Mouse (Mus musculus) kidney, embryonic 16.5 days (tissue): ENCODE measurements around the gene Fam173a. TPM values are rescaled to one million over a fixed set of nuclear protein-coding genes. Genes with fewer than 3 reads are reported as not detected.
A peak's percentile ranks its signal among the peaks of the same experiment; 100 is the strongest.
"Not testable (repeated sequence)": the region's sequence is repeated elsewhere in the genome, so short reads cannot be mapped to it uniquely, and the experiment has no call there.

ENCODE experiments used
- ATAC-seq: fragments of 200-750 bp; cut with Nextera tagmentation; 2 replicates; pipeline ENCODE4 v1.8.0; 2017; ENCODE audit warnings: moderate TSS enrichment; ENCODE audit not compliant: low FRiP score, low TSS enrichment
- H3K27ac ChIP-seq: fragments of 300-500 bp; sonication (generic); 2 replicates; pipeline ENCODE4 v1.5.1; 2014; ENCODE audit warnings: low read length
- H3K27me3 ChIP-seq: fragments of 300-500 bp; sonication (generic); 2 replicates; pipeline ENCODE4 v1.6.1; 2014; ENCODE audit warnings: low read length, control low read depth, mixed read lengths; ENCODE audit not compliant: insufficient read depth
- H3K36me3 ChIP-seq: fragments of 300-500 bp; sonication (generic); 2 replicates; pipeline ENCODE4 v1.6.1; 2014; ENCODE audit warnings: low read length, control low read depth, mixed read lengths; ENCODE audit not compliant: insufficient read depth
- H3K4me1 ChIP-seq: fragments of 300-500 bp; sonication (generic); 2 replicates; pipeline ENCODE4 v1.6.1; 2014; ENCODE audit warnings: low read length, control low read depth, mixed read lengths; ENCODE audit not compliant: insufficient read depth
- H3K4me2 ChIP-seq: fragments of 300-500 bp; sonication (generic); replicated peaks from 2 replicates; pipeline ENCODE4 v1.6.1; 2014; ENCODE audit warnings: low read depth, low read length
- H3K4me3 ChIP-seq: fragments of 300-500 bp; sonication (generic); 2 replicates; pipeline ENCODE4 v1.5.1; 2014; ENCODE audit warnings: mild to moderate bottlenecking, low read length
- H3K9ac ChIP-seq: fragments of 300-500 bp; sonication (generic); replicated peaks from 2 replicates; pipeline ENCODE4 v1.6.1; 2014; ENCODE audit warnings: low read length
- H3K9me3 ChIP-seq: fragments of 300-500 bp; sonication (generic); 2 replicates; pipeline ENCODE4 v1.6.1; 2016; ENCODE audit warnings: low read length, control low read depth
- WGBS: fragments of 180-500 bp; shearing (Covaris S2); extraction: QIAGEN DNeasy Blood & Tissue Kit; methylation state at CpG from one replicate; pipeline ENCODE4 v1.1.7; 2014; 5-methylcytosine and 5-hydroxymethylcytosine counted together
- polyA plus RNA-seq: library from polyadenylated mRNA; unstranded; fragments of >200 nt; fragmentation: Nextera tagmentation; extraction: Ambion mirVana; gene quantifications from 2 replicates; pipeline ENCODE4 v1.2.1, GENCODE M21; 2015

The Fam173a gene
- polyA plus RNA-seq, 1 experiment from 2014 or later = 109 TPM

GRCm38 (mm10) chr17:25818851-25819780, 26.4 kb upstream of the Fam173a start:
- Histone ChIP-seq H3K4me1 (peaks cover 9% of the 10 kb centered on the region; the same call in 1 of the 2 replicates), H3K27me3 (peaks cover 46% of the 10 kb centered on the region), H3K9ac (0 out of 2 replicates have a peak overlapping the region, but pooled peaks have one; percentile 22), H3K4me3 (peak overlapping the region; percentile 28), H3K36me3 (no peaks in the 10 kb centered on the region), H3K27ac (no peak overlapping the region), H3K4me2 (peak overlapping the region; percentile 47), H3K9me3 (no peaks in the 10 kb centered on the region)
- ATAC-seq = peak; percentile 17; the same call in 1 of the 2 replicates
- WGBS = 4% methylated on average over 46 of the region's 46 CpGs

GRCm38 (mm10) chr17:25817662-25818061, 25.0 kb upstream of the Fam173a start:
- peaks cover 49% of the 10 kb centered on the region for H3K27me3 ChIP-seq
- 0 out of 2 replicates have a peak, but pooled peaks cover 5% of the 10 kb centered on the region for H3K4me1 ChIP-seq
- WGBS = 87% methylated on average over 11 of the region's 11 CpGs
- no peaks in the 10 kb centered on the region for H3K36me3 ChIP-seq
- H3K9ac ChIP-seq = no peak overlapping the region
- H3K4me3 ChIP-seq = no peak overlapping the region
- no peak for ATAC-seq
- H3K9me3 ChIP-seq = no peaks in the 10 kb centered on the region
- H3K4me2 ChIP-seq = no peak overlapping the region
- H3K27ac ChIP-seq = no peak overlapping the region

GRCm38 (mm10) chr17:25813471-25813870, 20.8 kb upstream of the Fam173a start:
- H3K4me3 ChIP-seq = no peak overlapping the region
- no peak overlapping the region for H3K9ac ChIP-seq
- H3K4me2 ChIP-seq = no peak overlapping the region
- ATAC-seq = peak; percentile 49
- H3K4me1 ChIP-seq = peaks cover 10% of the 10 kb centered on the region; the same call in 1 of the 2 replicates
- H3K27ac ChIP-seq = no peak overlapping the region
- H3K27me3 ChIP-seq = peaks cover 55% of the 10 kb centered on the region
- under 1% methylated on average over 19 of the region's 20 CpGs for WGBS
- H3K36me3 ChIP-seq = no peaks in the 10 kb centered on the region
- no peaks in the 10 kb centered on the region for H3K9me3 ChIP-seq

- Histone ChIP-seq H3K9me3 (no peaks in the 10 kb centered on the region), H3K27me3 (peaks cover 51% of the 10 kb centered on the region), H3K27ac (no peak overlapping the region), H3K4me2 (no peak overlapping the region), H3K9ac (no peak overlapping the region), H3K36me3 (no peaks in the 10 kb centered on the region), H3K4me1 (peaks cover 10% of the 10 kb centered on the region; the same call in 1 of the 2 replicates), H3K4me3 (no peak overlapping the region)
- 77% methylated on average over 4 of the region's 4 CpGs for WGBS
- no peak for ATAC-seq
These were observed 18.2 kb upstream of the Fam173a start for GRCm38 (mm10) chr17:25810890-25811289.

GRCm38 (mm10) chr17:25809606-25810340, 17.1 kb upstream of the Fam173a start:
- H3K27ac ChIP-seq = no peak overlapping the region
- peak; percentile 46 for ATAC-seq
- 7% methylated on average over 23 of the region's 25 CpGs for WGBS
- H3K36me3 ChIP-seq = no peaks in the 10 kb centered on the region
- peak overlapping the region; percentile 97 for H3K4me2 ChIP-seq
- peaks cover 47% of the 10 kb centered on the region for H3K27me3 ChIP-seq
- H3K4me3 ChIP-seq = peak overlapping the region; percentile 63
- peaks cover 10% of the 10 kb centered on the region; the same call in 1 of the 2 replicates for H3K4me1 ChIP-seq
- no peaks in the 10 kb centered on the region for H3K9me3 ChIP-seq
- peak overlapping the region; percentile 62 for H3K9ac ChIP-seq

DNA sequence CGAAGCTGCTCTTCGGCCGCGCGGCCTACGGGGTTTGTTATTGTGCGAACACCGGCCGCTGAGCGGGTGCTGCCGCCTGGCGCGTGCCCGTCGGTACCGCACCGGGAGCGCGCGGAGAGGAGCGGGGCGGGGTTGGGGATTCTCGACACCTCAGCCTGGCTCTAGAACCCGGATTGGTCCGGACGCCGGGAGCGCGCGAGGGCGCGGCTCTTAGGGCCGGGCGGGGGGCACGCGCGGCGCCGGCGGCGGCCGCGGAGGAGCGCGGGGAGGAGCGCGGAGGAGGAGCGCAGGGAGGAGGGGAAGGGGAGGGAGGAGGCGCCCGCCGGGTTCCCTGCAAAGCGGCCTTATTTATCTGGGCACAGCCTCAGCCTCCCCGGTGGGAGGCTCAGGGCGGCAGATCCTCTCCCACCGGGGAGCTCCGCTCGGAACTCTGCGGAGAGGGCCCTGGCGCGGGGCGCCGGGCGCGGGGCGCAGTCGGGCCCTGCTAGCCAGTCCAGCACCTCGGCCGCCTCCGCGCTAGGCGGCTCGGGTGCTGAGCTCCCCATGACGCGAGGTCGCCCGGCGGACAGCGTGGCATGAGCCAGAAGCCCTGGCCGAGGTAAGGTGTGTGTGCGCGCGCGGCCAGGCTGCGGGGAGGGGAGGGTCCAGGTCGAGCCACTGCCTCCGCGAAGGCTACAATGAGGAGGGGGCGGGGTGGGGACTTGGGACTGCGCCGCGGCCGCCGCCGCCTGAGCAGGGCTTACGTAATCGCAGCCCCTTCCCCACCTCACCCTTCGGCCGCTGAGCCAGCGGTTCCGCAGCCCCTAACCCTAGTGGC, 16.3 kb upstream of the Fam173a start, which contains the start of gene Fbxl16:
Gene Fbxl16 (plus strand): TSS at position 297 of the 817 bp plus-strand sequence.
- ATAC-seq = peak; percentile 72
- H3K9ac ChIP-seq = peak within 1 kb of the TSS; percentile 62
- no peaks in the 10 kb centered on the region for H3K9me3 ChIP-seq
- H3K27ac ChIP-seq = no peak within 1 kb of the TSS
- H3K4me1 ChIP-seq = peaks cover 10% of the 10 kb centered on the region; the same call in 1 of the 2 replicates
- H3K27me3 ChIP-seq = peaks cover 43% of the 10 kb centered on the region
- H3K4me2 ChIP-seq = peak within 1 kb of the TSS; percentile 97
- under 1% methylated on average over 80 of the region's 100 CpGs for WGBS
- H3K36me3 ChIP-seq = no peaks in the 10 kb centered on the region
- H3K4me3 ChIP-seq = peak within 1 kb of the TSS; percentile 63

DNA sequence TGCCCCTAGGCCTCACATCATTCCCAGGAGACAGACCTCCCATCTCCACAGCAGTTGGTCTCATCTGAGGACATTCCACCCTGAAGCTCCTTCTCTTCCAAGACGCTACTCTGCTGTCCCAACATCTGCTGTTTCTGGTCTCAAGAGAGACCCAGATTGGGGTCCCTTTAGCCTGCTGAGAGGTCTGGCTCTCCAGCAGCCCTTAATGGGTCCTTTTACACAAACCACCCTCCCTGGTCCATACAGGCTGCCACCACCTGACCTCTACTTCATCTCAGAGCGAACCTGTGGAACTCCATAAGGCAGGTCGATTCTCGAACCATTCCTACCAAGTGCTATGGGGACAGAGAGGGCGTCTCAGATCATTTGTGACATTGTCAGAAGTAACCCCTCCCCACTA, 15.3 kb upstream of the Fam173a start:
- H3K27ac ChIP-seq = no peak overlapping the region
- no peak overlapping the region for H3K9ac ChIP-seq
- 0 out of 2 replicates have a peak overlapping the region, but pooled peaks have one; percentile 97 for H3K4me2 ChIP-seq
- no peaks in the 10 kb centered on the region for H3K36me3 ChIP-seq
- ATAC-seq = no peak
- peak overlapping the region; percentile 63; the same call in 1 of the 2 replicates for H3K4me3 ChIP-seq
- H3K9me3 ChIP-seq = no peaks in the 10 kb centered on the region
- peaks cover 49% of the 10 kb centered on the region for H3K27me3 ChIP-seq
- H3K4me1 ChIP-seq = peaks cover 10% of the 10 kb centered on the region; the same call in 1 of the 2 replicates
- 29% methylated on average over 5 of the region's 5 CpGs for WGBS

DNA sequence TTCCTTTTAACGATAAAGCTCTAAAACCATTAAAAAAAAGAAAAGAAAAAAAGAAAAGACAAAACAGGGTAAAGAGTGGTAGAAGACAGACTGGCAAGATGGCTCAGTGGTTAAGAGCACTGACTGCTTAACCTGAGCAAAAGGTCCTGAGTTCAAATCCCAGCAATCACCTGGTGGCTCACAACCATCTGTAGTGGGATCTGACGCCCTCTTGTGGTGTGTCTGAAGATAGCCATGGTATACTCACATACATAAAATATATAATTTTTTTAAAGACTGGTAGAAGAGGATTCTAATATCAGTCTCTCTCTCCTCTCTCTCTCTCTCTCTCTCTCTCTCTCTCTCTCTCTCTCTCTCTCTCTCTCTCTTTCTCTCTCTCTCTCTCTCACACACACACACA, 14.8 kb upstream of the Fam173a start:
- Histone ChIP-seq H3K27me3 (peaks cover 47% of the 10 kb centered on the region), H3K4me1 (peaks cover 10% of the 10 kb centered on the region; the same call in 1 of the 2 replicates)
- H3K9me3 ChIP-seq, H3K4me2 ChIP-seq, H3K4me3 ChIP-seq, H3K27ac ChIP-seq, H3K36me3 ChIP-seq, ATAC-seq, H3K9ac ChIP-seq: not testable (repeated sequence)
- 50% methylated on average over 2 of the region's 2 CpGs for WGBS

DNA sequence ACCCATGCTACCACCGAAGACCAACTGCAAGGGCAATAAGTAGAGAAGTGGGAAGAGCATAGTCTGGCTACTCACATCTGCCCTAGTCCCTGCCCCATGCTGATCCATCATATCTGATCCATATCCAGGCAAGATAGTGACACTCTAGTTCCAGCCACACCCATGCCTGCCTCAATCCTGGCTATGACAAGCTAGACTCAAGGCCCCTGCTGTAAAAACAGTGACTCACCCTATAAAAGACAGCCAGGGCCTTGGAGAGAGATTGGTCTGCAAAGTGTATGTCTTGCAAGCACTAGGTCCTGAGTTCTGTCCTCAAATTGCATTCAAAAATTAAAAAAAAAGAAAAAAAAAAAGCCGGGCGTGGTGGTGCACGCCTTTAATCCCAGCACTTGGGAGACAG, 13.8 kb upstream of the Fam173a start:
- Histone ChIP-seq H3K27me3 (peaks cover 42% of the 10 kb centered on the region), H3K4me2 (no peak overlapping the region), H3K9ac (no peak overlapping the region), H3K9me3 (no peaks in the 10 kb centered on the region), H3K36me3 (no peaks in the 10 kb centered on the region), H3K27ac (no peak overlapping the region), H3K4me1 (peaks cover 10% of the 10 kb centered on the region; the same call in 1 of the 2 replicates), H3K4me3 (no peak overlapping the region)
- ATAC-seq = no peak
- 80% methylated on average over 4 of the region's 4 CpGs for WGBS
